Mouse (Mus musculus): Measurements from ENCODE around the gene Plekha7.

Gene Plekha7

DNA sequence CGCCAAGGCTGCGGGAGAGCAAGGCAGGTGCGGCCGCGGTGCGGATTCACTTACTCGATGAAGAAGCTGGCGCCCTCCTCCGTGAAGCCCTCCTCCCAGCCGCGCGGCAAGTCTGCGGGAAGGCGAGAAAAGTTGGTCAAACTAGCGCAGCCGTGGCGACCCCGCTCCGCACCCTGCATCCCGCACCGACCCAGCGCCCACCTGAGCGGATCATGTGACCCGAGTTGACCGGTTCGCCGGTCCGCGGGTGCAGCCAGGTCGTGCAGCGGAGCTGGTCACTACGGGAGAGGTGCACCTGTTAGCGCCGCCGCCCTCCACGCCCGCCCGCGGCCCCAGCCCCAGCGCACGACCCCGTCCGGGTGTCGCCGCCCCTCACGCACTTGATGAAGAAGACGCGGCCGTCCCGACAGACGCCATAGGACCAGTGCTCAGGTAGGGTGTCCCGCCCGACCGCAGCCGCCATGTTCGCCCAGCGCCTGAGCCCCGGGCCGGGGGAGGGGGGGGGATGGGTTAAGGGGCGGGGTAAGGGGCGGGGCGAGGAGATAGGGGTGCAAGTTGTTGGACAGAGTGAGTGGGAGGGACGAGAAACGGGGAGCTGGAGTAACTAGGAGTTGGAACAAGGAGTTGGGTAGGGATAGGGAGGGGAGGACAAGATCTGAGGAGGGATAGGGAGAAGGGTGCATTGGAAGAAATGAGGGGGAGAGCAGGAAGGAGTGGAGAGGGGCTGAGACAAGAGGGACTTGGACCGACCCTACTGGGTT, at the start of gene Plekha7:
Plekha7 (minus strand) TSS at position 506 of the 761 bp plus-strand sequence.
- DNase-seq (ENCODE audit: low read depth), result peak; percentile 76

DNA sequence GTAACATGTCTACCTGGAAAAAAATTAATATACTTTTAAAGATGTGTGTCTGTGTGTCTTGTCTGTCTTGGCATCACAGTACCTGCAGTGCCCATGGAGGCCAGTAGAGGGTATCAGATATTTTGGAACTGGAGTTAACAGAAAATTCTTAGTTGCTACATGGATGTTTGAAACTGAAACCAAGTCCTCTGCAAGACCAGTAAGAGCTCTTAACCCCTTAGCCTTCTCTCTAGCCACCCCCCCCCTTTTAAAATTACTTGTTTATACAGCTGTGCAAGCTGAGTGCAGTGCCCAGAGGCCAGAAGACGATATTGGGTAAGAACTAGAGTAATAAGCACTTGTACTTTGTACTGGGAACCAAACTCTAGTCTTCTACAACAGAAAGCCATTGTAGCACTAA, 28.1 kb upstream of the Plekha7 start:
- DNase-seq (ENCODE audit: low read depth), result peak; percentile 90

GRCm38 (mm10) chr7:116335133-116335532, 27.0 kb upstream of the Plekha7 start:
- DNase-seq (ENCODE audit: low read depth), result no peak

- no peak for DNase-seq (ENCODE audit: low read depth)
Measured at GRCm38 (mm10) chr7:116334669-116335038, 26.5 kb upstream of the Plekha7 start.

- peak; percentile 98 for DNase-seq (ENCODE audit: low read depth)
Measured at GRCm38 (mm10) chr7:116333713-116334668, 25.8 kb upstream of the Plekha7 start, which contains the start of gene Rps13. TSS of gene Rps13 (minus strand) at chr7:116334195.

DNA sequence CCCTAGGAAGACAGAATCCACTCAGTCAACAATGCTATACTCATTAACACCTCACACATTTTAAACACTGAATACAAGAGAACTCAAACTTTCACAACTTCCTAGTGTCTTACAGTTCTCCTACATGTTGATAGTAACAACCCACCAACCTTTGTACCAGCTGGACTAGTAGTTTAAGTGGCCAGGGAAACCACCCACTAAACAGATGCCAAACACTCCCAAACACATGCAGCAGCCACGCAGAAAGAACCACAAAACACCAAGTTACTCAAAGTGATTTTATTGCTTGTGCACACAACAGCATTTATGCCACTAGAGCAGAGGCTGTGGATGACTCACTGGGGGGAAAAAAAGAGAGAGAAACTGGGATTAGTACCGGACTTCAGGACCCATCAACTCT, 23.1 kb upstream of the Plekha7 start:
- DNase-seq (ENCODE audit: low read depth), result no peak

DNA sequence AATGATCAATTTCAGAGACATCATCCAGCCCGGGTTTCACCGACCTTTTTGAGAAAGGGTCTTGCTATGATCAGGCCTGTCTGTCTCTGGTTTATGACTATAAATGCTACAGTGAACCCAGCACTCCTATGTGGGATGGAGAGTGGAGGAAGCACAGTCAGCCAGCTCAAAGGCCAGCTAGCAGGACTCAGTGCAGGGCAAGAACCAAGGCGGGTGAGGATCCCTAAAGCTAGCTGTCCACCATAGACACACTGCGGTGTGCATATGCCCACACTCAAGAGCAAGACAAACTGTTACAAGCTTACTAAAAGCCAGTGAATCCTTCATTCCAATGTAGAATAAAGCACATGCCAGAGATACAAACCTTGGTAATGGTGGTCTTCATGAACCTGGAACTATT, 21.7 kb upstream of the Plekha7 start:
- no peak for DNase-seq (ENCODE audit: low read depth)

DNA sequence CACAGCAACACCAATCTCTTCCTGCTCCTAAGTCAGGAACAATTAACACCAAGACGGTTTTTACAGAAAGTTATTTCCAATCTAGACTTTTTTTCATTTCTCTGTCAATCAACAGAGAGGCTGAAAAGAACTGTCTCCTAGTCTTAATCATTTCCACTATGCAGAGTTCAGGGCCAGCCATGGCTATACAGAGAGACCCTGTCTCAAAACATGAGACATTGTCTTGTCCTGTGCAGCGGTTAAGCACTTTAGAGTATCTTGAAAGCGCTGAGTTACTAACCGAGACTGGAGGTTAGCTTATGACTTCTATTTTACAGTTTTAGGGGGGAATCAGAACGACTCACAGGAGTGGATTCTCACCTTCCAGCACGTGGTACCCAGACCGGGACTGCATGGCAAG, 20.6 kb upstream of the Plekha7 start:
- DNase-seq (ENCODE audit: low read depth), result peak; percentile 46

DNA sequence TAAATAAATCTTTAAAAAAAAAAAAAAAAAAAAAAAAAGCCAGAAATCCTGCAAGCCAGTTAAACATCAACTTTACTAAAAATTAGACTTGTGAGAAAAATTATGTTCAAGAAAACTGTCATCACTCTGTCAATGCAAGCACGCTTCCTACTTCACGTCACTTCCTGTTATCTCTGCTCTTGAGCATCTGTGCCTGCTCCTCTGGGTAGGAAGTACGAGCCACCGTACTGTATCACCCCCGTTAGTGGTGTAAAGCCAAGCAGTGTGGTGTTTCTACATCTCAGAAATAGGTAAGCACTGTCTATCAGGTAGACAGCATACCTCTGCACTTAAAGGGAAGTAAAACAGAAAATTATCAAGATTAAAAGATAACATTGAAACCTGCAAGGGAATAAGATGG, 19.7 kb upstream of the Plekha7 start:
- DNase-seq (ENCODE audit: low read depth), result peak; percentile 86

- DNase-seq (ENCODE audit: low read depth), result peak; percentile 65
Measured at GRCm38 (mm10) chr7:116323331-116323964, 15.3 kb upstream of the Plekha7 start.

DNA sequence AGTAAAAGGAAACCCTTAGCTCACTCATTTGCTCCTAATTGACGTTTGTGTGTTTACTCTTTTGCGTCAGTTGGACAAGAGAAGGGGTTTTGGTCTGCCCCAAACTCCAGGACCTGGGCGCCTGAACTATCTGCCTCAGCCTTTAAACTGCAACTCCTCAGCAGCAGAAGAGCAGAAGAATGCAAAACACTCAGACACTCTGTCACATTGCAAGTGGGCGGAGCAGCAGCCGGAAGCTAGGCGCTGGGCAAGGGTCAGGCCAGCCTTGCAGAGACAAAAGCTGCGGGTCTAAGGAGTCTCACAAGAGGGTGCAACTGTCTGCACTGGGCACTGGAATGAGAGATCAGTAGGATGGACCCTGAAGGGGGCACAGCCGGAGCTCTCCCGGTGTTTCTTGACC, 1.3 kb upstream of the Plekha7 start:
- DNase-seq (ENCODE audit: low read depth), result peak; percentile 62

DNA sequence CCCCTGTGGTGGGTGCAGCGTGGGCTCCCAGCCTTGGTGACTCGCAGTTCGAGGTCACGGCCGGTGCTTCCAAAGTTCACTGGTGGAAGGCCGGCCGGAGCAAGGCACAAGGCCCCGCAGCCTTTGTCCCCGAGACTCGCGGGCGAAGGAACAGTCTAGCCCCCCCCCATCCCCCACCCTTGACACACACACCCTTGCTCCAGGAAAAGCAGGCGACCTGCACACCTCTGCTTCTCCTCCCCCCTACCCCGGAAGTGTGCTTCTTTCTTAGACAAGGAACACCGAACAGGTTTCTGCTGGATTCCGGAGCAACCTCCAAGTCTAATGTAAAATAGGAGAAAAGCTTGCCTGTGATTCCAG, 436 bp upstream of the Plekha7 start:
- peak; percentile 53 for DNase-seq (ENCODE audit: low read depth)

DNA sequence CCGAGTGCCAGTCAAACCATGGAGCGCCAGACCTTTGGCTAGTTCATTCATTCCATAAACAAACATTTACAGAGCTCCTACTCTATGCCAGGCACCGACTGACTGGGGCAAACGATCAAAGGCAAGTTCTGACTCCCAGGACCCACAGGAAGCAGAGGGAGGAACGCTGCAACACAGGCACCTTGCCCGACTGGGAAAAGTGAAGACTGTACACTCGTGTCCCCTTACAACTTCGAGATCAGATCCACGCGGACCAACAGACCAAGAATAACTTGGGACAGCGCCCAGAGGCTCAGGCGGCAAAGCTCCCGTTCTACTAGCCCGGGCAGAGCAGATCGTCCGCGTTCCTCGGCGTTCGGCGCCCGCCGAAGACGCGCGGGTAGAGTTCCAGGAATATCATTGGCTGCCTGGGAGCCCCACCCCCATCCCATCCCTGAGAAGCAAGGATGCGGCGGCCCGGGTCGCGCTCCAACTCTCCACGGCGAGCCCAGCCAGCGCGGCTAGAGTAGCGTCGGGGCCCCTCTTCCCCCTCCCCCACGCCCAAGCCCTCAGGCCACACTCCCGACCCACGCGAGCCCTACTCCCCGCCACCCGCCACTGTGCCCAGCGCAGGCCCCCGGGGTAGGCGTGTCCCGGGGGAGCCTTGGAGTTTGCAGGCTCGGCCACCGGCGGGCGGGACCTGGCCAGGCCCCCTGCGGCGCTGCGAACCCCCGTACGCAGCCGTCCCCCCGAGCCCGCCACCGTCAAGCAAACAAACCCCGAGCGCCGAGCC, 891 bp downstream of the Plekha7 start:
- peak; percentile 61 for DNase-seq (ENCODE audit: low read depth)

DNA sequence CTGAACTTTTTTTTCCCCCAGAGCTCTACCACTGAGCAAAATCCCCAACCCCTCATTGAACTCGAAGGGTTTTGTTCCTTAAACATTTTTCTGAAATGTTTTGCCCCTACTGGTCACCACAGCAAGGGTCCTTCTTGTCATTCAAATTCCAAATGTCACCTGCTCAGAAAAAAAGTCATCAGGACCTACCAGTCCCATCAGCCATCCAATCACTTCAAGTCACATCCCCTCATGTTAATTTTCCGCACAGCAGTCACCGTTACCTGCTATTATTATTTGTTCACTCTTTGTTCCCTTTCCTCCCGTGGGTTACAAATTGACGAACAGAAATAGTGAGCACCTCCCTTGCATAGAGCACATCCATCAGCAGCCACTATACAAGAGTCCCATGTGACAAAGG, 1.6 kb downstream of the Plekha7 start:
- no peak for DNase-seq (ENCODE audit: low read depth)

DNA sequence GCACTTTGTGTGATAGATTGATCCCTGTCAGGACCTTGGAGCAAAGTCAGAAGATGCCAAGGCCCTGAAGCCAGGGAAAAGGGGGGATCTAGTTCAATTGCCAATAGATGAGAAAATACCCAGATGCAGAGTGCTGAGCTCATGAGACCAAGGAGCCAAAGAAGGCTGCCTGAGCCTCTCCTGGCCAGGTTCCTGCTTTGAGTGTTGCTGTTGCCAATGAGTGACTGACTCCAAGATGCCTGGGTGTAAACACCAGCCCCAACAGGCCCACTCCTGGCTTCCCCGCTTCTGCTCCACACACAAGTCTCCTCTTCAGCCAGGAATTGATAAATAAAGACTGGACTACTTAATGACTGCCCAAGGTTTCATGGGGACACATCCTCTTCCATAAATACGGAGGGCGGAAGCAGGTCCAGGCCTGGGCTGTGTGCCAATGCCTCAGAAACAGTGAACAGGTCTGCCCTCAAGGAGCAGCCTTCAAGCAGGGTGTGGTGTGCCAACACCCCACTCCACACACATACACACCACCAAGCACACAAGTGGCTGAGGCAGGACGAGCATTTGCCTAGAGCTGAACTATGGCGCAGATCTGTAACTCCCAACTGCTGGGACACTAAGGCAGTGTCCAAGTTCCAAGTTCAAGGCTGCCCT, 6.4 kb downstream of the Plekha7 start:
- DNase-seq (ENCODE audit: low read depth), result no peak

DNA sequence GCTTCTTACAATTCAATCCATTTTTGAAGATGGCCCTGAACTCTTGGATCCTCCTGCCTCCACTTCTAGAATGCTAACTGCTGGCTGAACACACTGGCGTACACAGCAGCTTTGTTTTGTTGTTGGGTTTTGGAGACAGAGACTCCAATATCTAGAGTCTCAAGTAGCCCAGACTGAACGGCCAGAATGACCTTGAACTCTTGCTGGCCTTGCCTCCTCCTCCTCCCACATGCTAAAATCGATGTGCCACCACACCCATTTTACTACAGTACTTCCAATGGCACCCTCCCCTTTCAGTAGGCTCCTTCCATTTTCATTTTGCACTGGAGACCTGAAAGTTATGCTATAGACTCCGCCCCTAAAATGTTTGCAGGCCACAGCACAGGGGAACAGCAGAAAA, 7.0 kb downstream of the Plekha7 start:
- no peak for DNase-seq (ENCODE audit: low read depth)

DNA sequence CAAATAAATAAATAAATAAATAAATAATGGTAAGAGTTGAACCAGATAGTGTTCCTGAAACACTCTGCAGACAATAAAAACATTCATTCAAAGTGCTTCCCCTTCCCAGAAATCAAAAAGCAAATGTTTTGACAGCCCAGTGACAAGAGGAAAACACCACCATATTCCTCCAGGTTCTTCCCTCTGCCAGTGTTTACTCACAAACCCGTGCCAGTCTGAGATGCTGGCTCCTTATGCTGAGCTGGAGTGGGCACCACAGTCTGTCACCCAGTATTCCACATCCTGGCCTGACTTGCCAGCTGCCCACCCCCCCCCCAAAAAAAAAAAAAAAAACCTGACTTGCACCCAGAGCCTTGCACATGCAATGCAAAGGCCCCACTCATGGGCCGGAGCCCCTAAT, 9.3 kb downstream of the Plekha7 start:
- no peak for DNase-seq (ENCODE audit: low read depth)

DNA sequence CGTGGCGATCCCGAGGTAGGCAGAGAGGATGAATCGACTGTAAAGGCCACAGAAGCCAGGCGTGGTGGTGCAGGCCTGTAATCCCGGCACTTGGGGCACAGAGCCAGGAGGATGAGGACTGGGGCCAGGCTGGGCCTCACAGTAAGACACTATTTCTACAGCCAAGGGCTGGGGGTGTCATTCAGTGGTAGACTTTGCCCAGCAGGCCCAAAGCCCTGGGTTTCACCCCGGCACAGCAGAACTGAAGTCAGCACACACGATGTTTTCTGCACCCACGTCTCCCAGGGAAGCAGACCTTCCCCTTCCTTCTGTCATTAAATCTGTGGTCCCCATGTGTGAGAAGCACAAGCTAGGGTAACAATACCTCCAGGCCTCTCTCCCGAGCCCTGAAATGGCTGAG, 9.8 kb downstream of the Plekha7 start:
- no peak for DNase-seq (ENCODE audit: low read depth)

DNA sequence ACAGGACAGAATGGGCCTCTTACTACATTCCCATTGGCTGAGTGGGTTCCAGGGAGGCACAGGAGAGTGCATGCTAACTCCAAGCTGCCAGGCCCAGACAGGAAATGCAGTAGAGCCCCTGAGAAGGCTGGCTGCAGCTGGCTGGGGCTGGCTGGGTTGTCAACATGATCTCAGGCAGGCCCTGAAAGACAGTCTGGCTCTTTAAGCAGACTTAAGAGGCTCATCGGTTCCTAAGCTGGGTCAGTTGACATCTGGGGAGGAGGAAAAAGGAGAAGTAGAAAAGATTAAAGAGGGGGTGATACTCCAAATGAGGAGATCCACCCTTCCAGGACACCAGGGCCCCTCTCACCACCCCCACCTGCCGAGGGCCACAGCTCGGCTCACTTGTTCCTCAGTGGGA, 13.2 kb downstream of the Plekha7 start:
- DNase-seq (ENCODE audit: low read depth), result no peak

- DNase-seq (ENCODE audit: low read depth), result no peak
Measured at GRCm38 (mm10) chr7:116292377-116292776, 15.8 kb downstream of the Plekha7 start.

DNA sequence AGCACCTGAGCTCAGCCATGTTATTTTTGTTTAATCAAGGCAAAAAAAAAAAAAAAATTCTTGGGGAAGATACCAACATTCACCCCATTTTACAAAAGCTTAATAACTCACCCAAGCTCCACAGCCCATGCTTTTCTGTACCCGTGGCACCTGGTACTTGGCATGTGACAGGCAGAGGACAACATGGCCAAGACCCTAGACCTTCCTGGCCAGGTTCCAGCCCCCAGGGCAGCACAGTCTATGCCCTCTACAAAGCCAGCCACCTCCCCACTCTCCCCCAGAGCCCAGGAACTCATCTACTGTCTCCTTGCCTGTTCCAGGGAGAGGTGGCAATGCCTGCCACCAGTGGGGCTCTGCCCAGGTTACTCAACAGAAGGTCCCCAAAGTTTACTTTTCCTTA, 17.6 kb downstream of the Plekha7 start:
- DNase-seq (ENCODE audit: low read depth), result no peak
